Mouse (Mus musculus) heart, embryonic 14.5 days (tissue): ENCODE measurements around the gene Rfx4. TPM values are rescaled to one million over a fixed set of nuclear protein-coding genes. Genes with fewer than 3 reads are reported as not detected.

Source experiments
- ATAC-seq: fragments of 200-750 bp; cut with Nextera tagmentation; 2 replicates; pipeline ENCODE4 v1.8.0; 2017; ENCODE audit warnings: low read depth, moderate TSS enrichment; ENCODE audit not compliant: insufficient number of reproducible peaks, insufficient read depth, low FRiP score
- H3K27ac ChIP-seq, 2 experiments: fragments of 200-500 bp in 1 of 2; fragments of 300-500 bp in 1 of 2; sonication (generic) in 1 of 2; replicated peaks in 1 of 2; 2 replicates each; pipeline ENCODE4 v1.5.1; 2012 to 2014; ENCODE audit warnings: low read depth in 2 of 2, low read length in 2 of 2, control low read depth in 1 of 2, mild to moderate bottlenecking in 1 of 2, mixed read lengths in 1 of 2; ENCODE audit not compliant: control insufficient read depth in 1 of 2, insufficient read depth in 1 of 2
- H3K27me3 ChIP-seq: fragments of 300-500 bp; sonication (generic); 2 replicates; pipeline ENCODE4 v1.6.1; 2014; ENCODE audit warnings: mild to moderate bottlenecking, low read length, control low read depth; ENCODE audit not compliant: control insufficient read depth, insufficient read depth
- H3K36me3 ChIP-seq: fragments of 300-500 bp; sonication (generic); 2 replicates; pipeline ENCODE4 v1.6.1; 2014; ENCODE audit warnings: mild to moderate bottlenecking, control low read depth, low read length, mixed read lengths; ENCODE audit not compliant: control insufficient read depth, insufficient read depth
- H3K4me1 ChIP-seq, 2 experiments: fragments of 200-500 bp in 1 of 2; fragments of 300-500 bp in 1 of 2; sonication (generic) in 1 of 2; 2 replicates each; pipeline ENCODE4 v1.6.1; 2012 to 2014; ENCODE audit warnings: low read length in 2 of 2, control low read depth in 1 of 2, mixed read lengths in 1 of 2; ENCODE audit not compliant: control insufficient read depth in 2 of 2, insufficient read depth in 2 of 2
- H3K4me2 ChIP-seq: fragments of 300-500 bp; sonication (generic); 2 replicates; pipeline ENCODE4 v1.6.1; 2014; ENCODE audit warnings: mild to moderate bottlenecking, low read length
- H3K4me3 ChIP-seq, 2 experiments: fragments of 200-500 bp in 1 of 2; fragments of 300-500 bp in 1 of 2; sonication (generic) in 1 of 2; 2 replicates each; pipeline ENCODE4 v1.5.1; 2012 to 2014; ENCODE audit warnings: low read length in 2 of 2, mild to moderate bottlenecking in 2 of 2, control low read depth in 1 of 2, low read depth in 1 of 2, moderate library complexity in 1 of 2; ENCODE audit not compliant: control insufficient read depth in 1 of 2, insufficient read depth in 1 of 2
- H3K9ac ChIP-seq: fragments of 300-500 bp; sonication (generic); 2 replicates; pipeline ENCODE4 v1.6.1; 2014; ENCODE audit warnings: mild to moderate bottlenecking, low read length
- H3K9me3 ChIP-seq: fragments of 300-500 bp; sonication (generic); 2 replicates; pipeline ENCODE4 v1.6.1; 2016; ENCODE audit warnings: low read length, control low read depth; ENCODE audit not compliant: control insufficient read depth
- WGBS: fragments of 180-500 bp; shearing (Covaris S2); extraction: QIAGEN DNeasy Blood & Tissue Kit; methylation state at CpG from one replicate; pipeline ENCODE4 v1.1.7; 2014; 5-methylcytosine and 5-hydroxymethylcytosine counted together
- polyA plus RNA-seq: library from polyadenylated mRNA; unstranded; fragments of >200 nt; fragmentation: Nextera tagmentation; extraction: Ambion mirVana; gene quantifications from 2 replicates; pipeline ENCODE4 v1.2.1, GENCODE M21; 2014

The Rfx4 gene
- polyA plus RNA-seq, 1 experiment from 2014 or later, result not detected

DNA sequence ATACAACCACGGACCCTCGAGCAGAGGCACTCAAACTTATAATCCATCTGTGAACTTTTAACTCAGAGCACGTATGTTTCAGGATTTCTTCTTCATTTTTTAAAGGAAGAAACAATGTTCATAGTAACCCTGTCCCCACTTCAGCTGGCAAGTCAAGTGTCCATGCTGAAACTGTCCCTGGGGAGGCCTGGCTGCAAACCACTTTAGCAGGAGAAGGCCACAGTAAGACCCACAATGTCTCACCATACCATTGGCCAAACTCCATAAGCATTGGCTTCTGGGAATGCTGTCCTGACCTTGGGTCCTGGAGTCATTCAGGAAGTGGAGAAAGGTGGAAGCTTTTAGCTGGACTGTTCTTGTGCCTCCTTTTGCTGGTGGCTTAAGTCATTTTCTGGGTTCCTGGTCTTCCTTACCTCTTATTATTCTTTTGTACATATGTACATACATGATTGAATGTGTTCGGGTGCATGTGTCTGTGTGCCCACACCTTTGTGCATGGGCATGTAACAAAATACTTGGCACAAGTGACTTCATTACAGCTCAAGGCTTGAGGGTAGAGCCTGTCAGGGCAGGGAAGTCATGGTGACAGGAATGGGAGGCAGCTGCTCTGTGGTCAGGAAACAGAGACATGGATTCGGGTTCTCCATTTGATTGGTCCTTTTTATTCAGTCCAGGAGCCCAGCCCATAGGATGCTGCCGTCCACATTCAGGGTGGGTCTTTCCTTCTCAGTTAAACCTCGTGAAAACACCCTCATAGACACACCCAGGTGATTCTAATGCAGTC is 61.4 kb downstream of the Rfx4 start:
- H3K9me3 ChIP-seq, result no peaks in the 10 kb centered on the region
- no peaks in the 10 kb centered on the region for H3K4me1 ChIP-seq
- H3K4me3 ChIP-seq, result no peak overlapping the region
- H3K27me3 ChIP-seq, result no peaks in the 10 kb centered on the region
- WGBS, result 87% methylated on average over 7 of the region's 7 CpGs
- H3K4me2 ChIP-seq, result no peak overlapping the region
- no peak overlapping the region for H3K27ac ChIP-seq
- no peaks in the 10 kb centered on the region for H3K36me3 ChIP-seq
- no peak overlapping the region for H3K9ac ChIP-seq
- no peak for ATAC-seq

DNA sequence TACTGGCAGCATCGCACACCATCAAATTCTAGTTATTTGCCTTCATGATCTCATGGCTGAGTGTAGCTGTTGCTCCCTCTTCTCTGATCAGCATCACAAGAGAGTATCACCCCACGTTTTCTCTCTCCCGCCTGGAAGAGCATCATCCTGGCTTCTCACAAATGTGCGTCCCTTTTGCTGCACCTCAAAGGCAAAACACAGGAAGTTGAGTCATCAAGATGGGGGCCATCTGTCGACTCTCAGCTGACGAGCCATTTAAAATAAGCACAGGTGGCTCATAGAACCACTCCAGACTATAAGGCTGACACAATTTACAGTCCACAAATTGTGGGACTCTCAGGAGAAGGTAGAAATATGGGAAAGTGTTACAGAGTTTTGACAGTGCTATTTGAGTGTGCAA is 63.8 kb downstream of the Rfx4 start:
- ATAC-seq, result no peak
- H3K36me3 ChIP-seq, result no peaks in the 10 kb centered on the region

DNA sequence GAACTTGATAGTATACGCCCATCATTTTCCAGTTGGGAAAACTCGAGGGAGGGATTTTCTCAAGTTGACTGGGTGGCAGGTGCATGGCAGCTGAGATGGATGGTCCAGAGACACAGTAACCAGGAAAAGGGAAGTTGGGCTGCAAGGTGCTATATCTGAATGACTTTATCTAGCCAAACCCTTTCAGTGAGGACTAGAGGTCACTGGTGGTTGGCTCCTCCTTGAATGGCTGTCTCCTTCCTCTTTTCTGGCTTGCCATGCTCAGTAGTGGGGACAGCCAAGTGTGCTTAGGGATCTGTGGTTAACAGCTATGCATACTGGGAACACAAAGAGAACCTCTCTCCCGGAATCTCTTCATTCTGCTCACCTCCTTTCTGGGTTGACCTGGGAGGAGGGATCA is 64.4 kb downstream of the Rfx4 start:
- no peaks in the 10 kb centered on the region for H3K9me3 ChIP-seq
- no peaks in the 10 kb centered on the region for H3K4me1 ChIP-seq
- H3K27ac ChIP-seq, result no peak overlapping the region
- H3K9ac ChIP-seq, result no peak overlapping the region
- no peaks in the 10 kb centered on the region for H3K36me3 ChIP-seq
- no peak overlapping the region for H3K4me2 ChIP-seq
- 66% methylated on average over 3 of the region's 3 CpGs for WGBS
- no peak for ATAC-seq
- H3K4me3 ChIP-seq, result no peak overlapping the region
- no peaks in the 10 kb centered on the region for H3K27me3 ChIP-seq

More for the DNA sequence above, 63.8 kb downstream of the Rfx4 start:
- no peaks in the 10 kb centered on the region for H3K9me3 ChIP-seq
- no peaks in the 10 kb centered on the region for H3K27me3 ChIP-seq
- no peak overlapping the region for H3K4me3 ChIP-seq
- 53% methylated on average over 6 of the region's 6 CpGs for WGBS
- H3K4me1 ChIP-seq, result no peaks in the 10 kb centered on the region
- no peak overlapping the region for H3K27ac ChIP-seq
- H3K4me2 ChIP-seq, result no peak overlapping the region
- no peak overlapping the region for H3K9ac ChIP-seq

DNA sequence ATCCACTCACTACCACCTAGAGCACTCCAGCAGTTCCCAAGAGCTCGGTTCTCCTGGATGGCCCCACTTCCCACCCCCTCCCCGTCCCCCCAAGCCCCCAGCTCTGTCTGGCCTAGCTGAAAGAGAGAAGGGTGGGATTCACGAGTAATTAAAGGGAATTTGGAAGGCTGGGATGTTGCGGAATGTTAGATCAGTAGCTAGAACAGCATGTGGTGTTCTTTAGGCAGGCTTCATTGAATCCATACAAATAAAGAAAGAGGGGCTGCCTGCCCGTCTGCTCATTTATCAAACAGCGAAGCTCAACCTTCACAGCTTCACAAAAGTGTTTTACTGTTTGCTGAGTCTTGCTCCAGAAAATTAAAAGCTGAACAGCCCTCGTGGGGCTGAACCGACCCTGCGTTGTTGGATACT is 66.9 kb downstream of the Rfx4 start:
- H3K4me3 ChIP-seq, result no peak overlapping the region
- no peaks in the 10 kb centered on the region for H3K4me1 ChIP-seq
- H3K27ac ChIP-seq, result no peak overlapping the region
- H3K36me3 ChIP-seq, result no peaks in the 10 kb centered on the region
- no peaks in the 10 kb centered on the region for H3K9me3 ChIP-seq
- H3K4me2 ChIP-seq, result no peak overlapping the region
- WGBS, result 64% methylated on average over 9 of the region's 9 CpGs
- no peaks in the 10 kb centered on the region for H3K27me3 ChIP-seq
- no peak overlapping the region for H3K9ac ChIP-seq
- ATAC-seq, result no peak

DNA sequence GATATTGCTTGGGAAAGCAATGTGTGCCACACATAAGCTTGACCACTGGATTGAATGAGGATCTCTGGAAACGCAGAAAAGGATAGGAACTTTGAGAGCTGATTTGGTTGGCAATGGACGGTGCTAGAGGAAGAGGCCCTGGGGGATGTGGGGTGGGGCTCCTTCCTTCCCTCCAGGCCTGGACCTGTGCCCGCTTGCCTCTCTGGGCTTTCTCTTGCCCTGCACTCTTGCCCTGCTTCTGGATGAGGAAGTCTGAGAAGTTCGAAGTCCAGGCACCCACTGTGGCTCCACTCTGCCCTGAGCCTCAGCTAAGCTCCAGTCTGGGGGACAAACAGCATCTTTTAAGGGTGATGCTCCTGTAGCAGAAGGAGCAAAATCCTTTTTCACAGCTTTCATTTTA is 67.8 kb downstream of the Rfx4 start:
- H3K9ac ChIP-seq, result no peak overlapping the region
- H3K27ac ChIP-seq, result no peak overlapping the region
- no peak overlapping the region for H3K4me2 ChIP-seq
- H3K4me1 ChIP-seq, result no peaks in the 10 kb centered on the region
- H3K4me3 ChIP-seq, result no peak overlapping the region
- no peak for ATAC-seq
- H3K36me3 ChIP-seq, result no peaks in the 10 kb centered on the region
- 41% methylated on average over 4 of the region's 4 CpGs for WGBS
- no peaks in the 10 kb centered on the region for H3K9me3 ChIP-seq
- H3K27me3 ChIP-seq, result no peaks in the 10 kb centered on the region

DNA sequence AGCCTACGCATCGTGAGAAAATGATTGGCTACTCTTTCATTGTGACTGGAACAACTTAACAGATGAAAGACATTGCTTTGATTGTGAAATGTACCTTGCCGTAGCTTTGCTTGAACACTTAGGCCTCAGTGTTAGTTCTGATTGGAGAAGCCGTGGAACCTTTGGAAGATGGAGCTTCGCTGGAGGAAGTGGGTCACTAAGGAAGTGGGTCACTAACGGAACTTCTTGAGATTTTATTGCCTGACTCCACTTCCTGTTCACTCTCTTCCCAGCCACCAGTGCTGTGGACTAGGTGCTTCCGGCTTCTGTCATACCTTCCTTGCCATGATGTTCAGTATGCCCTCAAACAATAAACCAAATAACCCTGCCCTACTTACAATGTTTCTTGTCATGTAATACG is 73.1 kb downstream of the Rfx4 start:
- Histone ChIP-seq H3K4me1 (no peaks in the 10 kb centered on the region), H3K36me3 (no peaks in the 10 kb centered on the region), H3K9ac (no peak overlapping the region), H3K27me3 (no peaks in the 10 kb centered on the region), H3K4me3 (no peak overlapping the region), H3K27ac (no peak overlapping the region), H3K4me2 (no peak overlapping the region), H3K9me3 (no peaks in the 10 kb centered on the region)
- ATAC-seq, result no peak
- 83% methylated on average over 8 of the region's 8 CpGs for WGBS

DNA sequence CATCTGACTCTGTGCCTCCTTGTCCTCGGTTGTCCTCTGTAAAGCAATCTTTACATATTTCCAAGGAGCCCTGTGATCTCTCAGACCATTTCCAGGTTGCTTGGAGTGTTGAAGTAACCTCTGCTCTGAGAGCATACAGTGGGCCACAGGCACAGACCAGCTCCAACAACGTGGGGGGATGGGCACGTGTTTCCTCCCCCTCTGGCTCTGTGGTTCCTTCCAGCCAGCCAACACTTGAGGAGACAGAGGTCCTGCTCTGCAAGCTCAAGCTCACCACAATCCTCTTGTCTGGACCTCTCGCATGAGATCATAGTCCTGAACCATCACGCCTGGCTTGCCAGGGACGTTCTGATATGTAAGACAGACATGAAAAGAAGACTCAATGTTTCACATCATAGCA is 79.7 kb downstream of the Rfx4 start:
- H3K9me3 ChIP-seq, result no peaks in the 10 kb centered on the region
- no peak overlapping the region for H3K27ac ChIP-seq
- no peaks in the 10 kb centered on the region for H3K36me3 ChIP-seq
- no peak overlapping the region for H3K4me3 ChIP-seq
- H3K9ac ChIP-seq, result no peak overlapping the region
- no peak for ATAC-seq
- no peak overlapping the region for H3K4me2 ChIP-seq
- no peaks in the 10 kb centered on the region; the same call in 1 of the 2 replicates for H3K27me3 ChIP-seq
- WGBS, result 59% methylated on average over 6 of the region's 6 CpGs
- no peaks in the 10 kb centered on the region; a peak in 1 of 4 replicates for H3K4me1 ChIP-seq

DNA sequence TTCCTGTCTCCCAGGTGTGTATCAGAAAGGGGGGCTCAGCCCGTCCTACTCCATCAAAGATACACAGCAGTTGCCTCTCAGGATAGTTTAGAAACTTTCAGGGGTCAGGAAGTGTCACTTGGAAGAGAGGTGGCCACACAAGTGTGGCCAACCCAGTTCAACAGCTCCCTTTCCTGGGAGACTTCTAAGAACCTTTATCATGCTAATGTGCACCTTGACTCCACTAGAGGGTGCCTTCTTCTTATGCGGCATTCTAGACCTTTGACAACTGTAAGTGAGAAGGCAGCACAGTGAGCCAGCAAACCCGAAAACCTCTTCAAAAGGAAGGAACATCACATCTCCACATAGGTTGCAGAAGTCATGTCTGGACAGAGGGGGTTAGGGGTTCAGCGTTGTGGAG is 80.2 kb downstream of the Rfx4 start:
- Histone ChIP-seq H3K27ac (no peak overlapping the region), H3K9me3 (no peaks in the 10 kb centered on the region), H3K4me3 (no peak overlapping the region), H3K9ac (no peak overlapping the region), H3K4me2 (no peak overlapping the region), H3K27me3 (no peaks in the 10 kb centered on the region; the same call in 1 of the 2 replicates), H3K4me1 (no peaks in the 10 kb centered on the region; a peak in 1 of 4 replicates), H3K36me3 (no peaks in the 10 kb centered on the region)
- WGBS, result 19% methylated on average over 4 of the region's 4 CpGs
- ATAC-seq, result no peak
